Mouse (Mus musculus): ENCODE results near the gene Prrt1. TPM values are rescaled to one million over a fixed set of nuclear protein-coding genes. Genes with fewer than 3 reads are reported as not detected.
A peak's percentile ranks its signal among the peaks of the same experiment; 100 is the strongest.

Gene Prrt1
- total and polyA plus RNA-seq, 2 experiments from 2014 or later: 7.3 to 8.1 TPM

GRCm38 (mm10) chr17:34613830-34614229, 15.5 kb upstream of the Prrt1 start:
- 93% methylated on average over 10 of the region's 10 CpGs for WGBS

GRCm38 (mm10) chr17:34615871-34616270, 13.5 kb upstream of the Prrt1 start, which contains the start of gene Egfl8:
Egfl8 (minus strand) TSS chr17:34615971.
- Histone ChIP-seq H3K9ac (replicated peaks; ENCODE audit: low read length) (no peak within 1 kb of the TSS), H3K4me2 (ENCODE audit: low read depth, low read length) (no peak within 1 kb of the TSS), H3K4me1 (ENCODE audit: insufficient read depth, low read length) (no peaks in the 10 kb centered on the region), H3K27me3 (ENCODE audit: insufficient read depth, low read length) (no peaks in the 10 kb centered on the region), H3K4me3 (ENCODE audit: low read length) (no peak within 1 kb of the TSS), H3K27ac (no peak within 1 kb of the TSS; the same call in 1 of the 2 replicates), H3K36me3 (ENCODE audit: insufficient read depth, low read length) (peaks cover 40% of the 10 kb centered on the region), H3K9me3 (ENCODE audit: low read length) (no peaks in the 10 kb centered on the region)
- DNase-seq (ENCODE audit: low spot score) (peak; percentile 0), ATAC-seq (no peak)
- TF ChIP-seq CTCF (IDR thresholded peaks at IDR 0.05; ENCODE audit: low read depth): no peak
- 52% methylated on average over 6 of the region's 6 CpGs for WGBS

More at GRCm38 (mm10) chr17:34613830-34614229, 15.5 kb upstream of the Prrt1 start:
- Histone ChIP-seq H3K9me3 (ENCODE audit: low read length) (no peaks in the 10 kb centered on the region), H3K4me1 (ENCODE audit: insufficient read depth, low read length) (no peaks in the 10 kb centered on the region), H3K4me3 (ENCODE audit: low read length) (no peak overlapping the region), H3K9ac (replicated peaks; ENCODE audit: low read length) (no peak overlapping the region), H3K27me3 (ENCODE audit: insufficient read depth, low read length) (no peaks in the 10 kb centered on the region), H3K36me3 (ENCODE audit: insufficient read depth, low read length) (peaks cover 40% of the 10 kb centered on the region), H3K27ac (no peak overlapping the region), H3K4me2 (ENCODE audit: low read depth, low read length) (no peak overlapping the region)
- no peak for TF ChIP-seq CTCF (IDR thresholded peaks at IDR 0.05; ENCODE audit: low read depth)
- DNase-seq (ENCODE audit: low spot score) (peak; percentile 1), ATAC-seq (no peak)

- 20% methylated on average over 6 of the region's 6 CpGs for WGBS
- H3K9ac ChIP-seq (replicated peaks; ENCODE audit: low read length): no peak overlapping the region
- no peaks in the 10 kb centered on the region for H3K4me1 ChIP-seq (ENCODE audit: insufficient read depth, low read length)
- peak; percentile 78 for TF ChIP-seq CTCF (IDR thresholded peaks at IDR 0.05; ENCODE audit: low read depth)
- H3K27me3 ChIP-seq (ENCODE audit: insufficient read depth, low read length): no peaks in the 10 kb centered on the region
- DNase-seq (ENCODE audit: low spot score): peak; percentile 64
- H3K27ac ChIP-seq: no peak overlapping the region
- ATAC-seq: no peak
- H3K9me3 ChIP-seq (ENCODE audit: low read length): no peaks in the 10 kb centered on the region
- peaks cover 21% of the 10 kb centered on the region; the same call in 1 of the 2 replicates for H3K36me3 ChIP-seq (ENCODE audit: insufficient read depth, low read length)
- no peak overlapping the region for H3K4me3 ChIP-seq (ENCODE audit: low read length)
- H3K4me2 ChIP-seq (ENCODE audit: low read depth, low read length): no peak overlapping the region
Observed at GRCm38 (mm10) chr17:34618999-34619398, 10.3 kb upstream of the Prrt1 start.

- DNase-seq (ENCODE audit: low spot score) (peak; percentile 1), ATAC-seq (no peak)
- Histone ChIP-seq H3K4me3 (ENCODE audit: low read length) (no peak overlapping the region), H3K9ac (replicated peaks; ENCODE audit: low read length) (no peak overlapping the region), H3K9me3 (ENCODE audit: low read length) (no peaks in the 10 kb centered on the region), H3K4me2 (ENCODE audit: low read depth, low read length) (no peak overlapping the region), H3K27ac (no peak overlapping the region), H3K4me1 (ENCODE audit: insufficient read depth, low read length) (no peaks in the 10 kb centered on the region), H3K27me3 (ENCODE audit: insufficient read depth, low read length) (no peaks in the 10 kb centered on the region), H3K36me3 (ENCODE audit: insufficient read depth, low read length) (peaks cover 15% of the 10 kb centered on the region; the same call in 1 of the 2 replicates)
- no peak for TF ChIP-seq CTCF (IDR thresholded peaks at IDR 0.05; ENCODE audit: low read depth)
- WGBS: 92% methylated on average over 8 of the region's 8 CpGs
Observed at GRCm38 (mm10) chr17:34621006-34621405, 8.3 kb upstream of the Prrt1 start.

GRCm38 (mm10) chr17:34623161-34623560, 6.2 kb upstream of the Prrt1 start:
- H3K27me3 ChIP-seq (ENCODE audit: insufficient read depth, low read length): no peaks in the 10 kb centered on the region
- H3K4me2 ChIP-seq (ENCODE audit: low read depth, low read length): no peak overlapping the region
- no peak for ATAC-seq
- H3K9ac ChIP-seq (replicated peaks; ENCODE audit: low read length): no peak overlapping the region
- peaks cover 8% of the 10 kb centered on the region; the same call in 1 of the 2 replicates for H3K36me3 ChIP-seq (ENCODE audit: insufficient read depth, low read length)
- H3K4me3 ChIP-seq (ENCODE audit: low read length): no peak overlapping the region
- H3K4me1 ChIP-seq (ENCODE audit: insufficient read depth, low read length): peaks cover 8% of the 10 kb centered on the region; the same call in 1 of the 2 replicates
- WGBS: 84% methylated on average over 9 of the region's 9 CpGs
- no peak for DNase-seq (ENCODE audit: low spot score)
- H3K27ac ChIP-seq: no peak overlapping the region
- TF ChIP-seq CTCF (IDR thresholded peaks at IDR 0.05; ENCODE audit: low read depth): peak; percentile 31; the same call in 1 of the 2 replicates
- no peaks in the 10 kb centered on the region for H3K9me3 ChIP-seq (ENCODE audit: low read length)

GRCm38 (mm10) chr17:34624981-34625380, 4.4 kb upstream of the Prrt1 start:
- TF ChIP-seq CTCF (IDR thresholded peaks at IDR 0.05; ENCODE audit: low read depth): no peak
- Histone ChIP-seq H3K36me3 (ENCODE audit: insufficient read depth, low read length) (peaks cover 6% of the 10 kb centered on the region; the same call in 1 of the 2 replicates), H3K4me3 (ENCODE audit: low read length) (no peak overlapping the region), H3K4me1 (ENCODE audit: insufficient read depth, low read length) (peaks cover 27% of the 10 kb centered on the region), H3K27me3 (ENCODE audit: insufficient read depth, low read length) (no peaks in the 10 kb centered on the region), H3K9me3 (ENCODE audit: low read length) (no peaks in the 10 kb centered on the region), H3K9ac (replicated peaks; ENCODE audit: low read length) (no peak overlapping the region), H3K27ac (no peak overlapping the region), H3K4me2 (ENCODE audit: low read depth, low read length) (no peak overlapping the region)
- no peak for ATAC-seq
- 93% methylated on average over 3 of the region's 3 CpGs for WGBS
- no peak for DNase-seq (ENCODE audit: low spot score)

GRCm38 (mm10) chr17:34626062-34626772, 3.1 kb upstream of the Prrt1 start:
- Histone ChIP-seq H3K4me2 (ENCODE audit: low read depth, low read length) (peak overlapping the region; percentile 98), H3K9me3 (ENCODE audit: low read length) (no peaks in the 10 kb centered on the region), H3K36me3 (ENCODE audit: insufficient read depth, low read length) (peaks cover 6% of the 10 kb centered on the region; the same call in 1 of the 2 replicates), H3K27me3 (ENCODE audit: insufficient read depth, low read length) (no peaks in the 10 kb centered on the region), H3K4me3 (ENCODE audit: low read length) (peak overlapping the region; percentile 55), H3K4me1 (ENCODE audit: insufficient read depth, low read length) (peaks cover 38% of the 10 kb centered on the region), H3K9ac (replicated peaks; ENCODE audit: low read length) (peak overlapping the region; percentile 59), H3K27ac (peak overlapping the region; percentile 95)
- ATAC-seq: no peak
- no peak for TF ChIP-seq CTCF (IDR thresholded peaks at IDR 0.05; ENCODE audit: low read depth)
- WGBS: 46% methylated on average over 16 of the region's 16 CpGs
- no peak for DNase-seq (ENCODE audit: low spot score)

Data from hindbrain, postnatal 0 days (tissue).